Mouse (Mus musculus): ENCODE data around the gene Aacs. TPM values are rescaled to one million over a fixed set of nuclear protein-coding genes. Genes with fewer than 3 reads are reported as not detected.

Aacs gene
- total and polyA plus RNA-seq, 2 experiments from 2014 or later, result 77.3 to 124 TPM

GRCm38 (mm10) chr5:125515006-125515405, 39.4 kb downstream of the Aacs start:
- Histone ChIP-seq H3K9me3 (ENCODE audit: low read length) (no peaks in the 10 kb centered on the region), H3K27ac (no peak overlapping the region), H3K9ac (replicated peaks; ENCODE audit: low read length) (no peak overlapping the region), H3K27me3 (ENCODE audit: insufficient read depth, low read length) (no peaks in the 10 kb centered on the region), H3K4me3 (ENCODE audit: low read length) (no peak overlapping the region), H3K4me1 (ENCODE audit: insufficient read depth, low read length) (no peaks in the 10 kb centered on the region), H3K4me2 (ENCODE audit: low read depth, low read length) (no peak overlapping the region), H3K36me3 (ENCODE audit: insufficient read depth, low read length) (peaks cover 69% of the 10 kb centered on the region)
- DNase-seq (ENCODE audit: low spot score) (peak; percentile 30), ATAC-seq (no peak)
- no peak for TF ChIP-seq CTCF (IDR thresholded peaks at IDR 0.05; ENCODE audit: low read depth)
- 73% methylated on average over 12 of the region's 12 CpGs for WGBS

GRCm38 (mm10) chr5:125518640-125519039, 43.0 kb downstream of the Aacs start:
- Histone ChIP-seq H3K27me3 (ENCODE audit: insufficient read depth, low read length) (no peaks in the 10 kb centered on the region), H3K4me1 (ENCODE audit: insufficient read depth, low read length) (no peaks in the 10 kb centered on the region), H3K9ac (replicated peaks; ENCODE audit: low read length) (no peak overlapping the region), H3K4me2 (ENCODE audit: low read depth, low read length) (no peak overlapping the region), H3K4me3 (ENCODE audit: low read length) (no peak overlapping the region), H3K27ac (no peak overlapping the region), H3K9me3 (ENCODE audit: low read length) (no peaks in the 10 kb centered on the region), H3K36me3 (ENCODE audit: insufficient read depth, low read length) (peaks cover 43% of the 10 kb centered on the region)
- WGBS, result 68% methylated on average over 5 of the region's 5 CpGs
- DNase-seq (ENCODE audit: low spot score), result peak; percentile 68
- ATAC-seq, result no peak
- TF ChIP-seq CTCF (IDR thresholded peaks at IDR 0.05; ENCODE audit: low read depth), result peak; percentile 70

DNA sequence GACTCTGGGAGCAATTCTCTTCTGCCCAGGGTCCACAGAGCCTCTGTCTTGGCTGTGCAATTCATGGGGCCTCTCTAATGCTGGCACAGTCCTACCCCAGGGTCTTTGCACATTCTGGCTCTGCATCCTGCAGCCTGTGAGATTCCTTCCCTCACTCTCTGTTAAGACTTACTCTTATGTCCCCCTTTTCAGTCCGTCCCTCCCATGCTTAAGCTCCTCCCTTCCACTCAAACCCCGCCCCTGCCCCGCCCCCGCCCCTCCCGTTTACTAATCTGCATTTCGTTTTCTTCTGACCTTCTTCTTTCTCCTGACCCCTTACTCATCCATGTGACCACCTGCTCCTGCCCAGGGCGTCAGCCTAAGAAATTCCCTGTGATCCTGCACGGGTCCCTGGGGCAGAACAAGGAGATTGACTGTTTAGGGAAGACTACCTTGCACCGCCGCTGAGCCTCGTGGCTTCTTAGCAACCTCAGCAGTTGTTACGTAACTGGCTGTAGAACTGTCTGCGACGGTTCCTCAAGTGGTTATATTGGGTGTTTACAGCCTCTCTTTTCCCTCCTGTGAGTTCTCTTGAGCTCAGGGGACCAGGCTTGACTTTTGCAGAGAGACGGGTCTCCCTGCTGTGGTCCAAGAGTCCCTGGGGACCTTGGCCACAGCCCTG, 45.4 kb downstream of the Aacs start:
- peaks cover 18% of the 10 kb centered on the region for H3K36me3 ChIP-seq (ENCODE audit: insufficient read depth, low read length)
- no peak for DNase-seq (ENCODE audit: low spot score)
- no peaks in the 10 kb centered on the region for H3K9me3 ChIP-seq (ENCODE audit: low read length)
- H3K4me1 ChIP-seq (ENCODE audit: insufficient read depth, low read length), result no peaks in the 10 kb centered on the region
- 30% methylated on average over 15 of the region's 15 CpGs for WGBS
- ATAC-seq, result no peak; the same call in 1 of the 2 replicates
- H3K4me2 ChIP-seq (ENCODE audit: low read depth, low read length), result no peak overlapping the region
- H3K4me3 ChIP-seq (ENCODE audit: low read length), result no peak overlapping the region
- no peak overlapping the region for H3K9ac ChIP-seq (replicated peaks; ENCODE audit: low read length)
- no peaks in the 10 kb centered on the region for H3K27me3 ChIP-seq (ENCODE audit: insufficient read depth, low read length)
- H3K27ac ChIP-seq, result no peak overlapping the region
- TF ChIP-seq CTCF (IDR thresholded peaks at IDR 0.05; ENCODE audit: low read depth), result no peak

DNA sequence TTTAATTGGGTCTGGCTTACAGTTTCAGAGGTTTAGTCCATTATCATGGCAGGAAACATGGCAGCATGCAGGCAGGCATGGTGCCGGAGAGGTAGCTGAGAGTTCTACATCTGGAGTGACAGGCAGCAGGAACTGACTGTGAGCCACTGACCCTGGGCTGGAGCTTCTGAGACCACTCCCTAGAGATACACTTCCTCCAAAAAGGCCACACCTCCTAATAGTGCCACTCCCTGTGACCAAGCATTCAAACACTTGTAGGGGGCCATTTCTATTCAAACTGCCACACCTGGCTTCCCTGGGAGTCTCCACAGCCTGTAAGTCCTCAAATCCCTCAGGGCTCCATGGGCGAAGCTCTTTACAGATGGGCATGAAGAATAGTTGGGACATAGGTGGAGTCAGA, 47.7 kb downstream of the Aacs start:
- Histone ChIP-seq H3K27me3 (ENCODE audit: insufficient read depth, low read length) (no peaks in the 10 kb centered on the region), H3K36me3 (ENCODE audit: insufficient read depth, low read length) (peaks cover 4% of the 10 kb centered on the region; the same call in 1 of the 2 replicates), H3K4me2 (ENCODE audit: low read depth, low read length) (no peak overlapping the region), H3K4me1 (ENCODE audit: insufficient read depth, low read length) (no peaks in the 10 kb centered on the region), H3K4me3 (ENCODE audit: low read length) (no peak overlapping the region), H3K9ac (replicated peaks; ENCODE audit: low read length) (no peak overlapping the region), H3K27ac (no peak overlapping the region), H3K9me3 (ENCODE audit: low read length) (no peaks in the 10 kb centered on the region)
- no peak for ATAC-seq
- no peak for DNase-seq (ENCODE audit: low spot score)
- TF ChIP-seq CTCF (IDR thresholded peaks at IDR 0.05; ENCODE audit: low read depth), result no peak
- 88% methylated on average over 2 of the region's 2 CpGs for WGBS

- no peaks in the 10 kb centered on the region for H3K4me1 ChIP-seq (ENCODE audit: insufficient read depth, low read length)
- no peak overlapping the region for H3K9ac ChIP-seq (replicated peaks; ENCODE audit: low read length)
- peak; percentile 50 for TF ChIP-seq CTCF (IDR thresholded peaks at IDR 0.05; ENCODE audit: low read depth)
- H3K4me3 ChIP-seq (ENCODE audit: low read length), result no peak overlapping the region
- no peaks in the 10 kb centered on the region; the same call in 1 of the 2 replicates for H3K27me3 ChIP-seq (ENCODE audit: insufficient read depth, low read length)
- H3K27ac ChIP-seq, result no peak overlapping the region
- DNase-seq (ENCODE audit: low spot score), result no peak
- H3K9me3 ChIP-seq (ENCODE audit: low read length), result no peaks in the 10 kb centered on the region
- ATAC-seq, result no peak
- H3K4me2 ChIP-seq (ENCODE audit: low read depth, low read length), result no peak overlapping the region
- H3K36me3 ChIP-seq (ENCODE audit: insufficient read depth, low read length), result peaks cover 4% of the 10 kb centered on the region; the same call in 1 of the 2 replicates
- 58% methylated on average over 5 of the region's 5 CpGs for WGBS
Measured at GRCm38 (mm10) chr5:125525516-125525915, 49.9 kb downstream of the Aacs start.

- H3K4me1 ChIP-seq (ENCODE audit: insufficient read depth, low read length), result no peaks in the 10 kb centered on the region
- no peak overlapping the region for H3K9ac ChIP-seq (replicated peaks; ENCODE audit: low read length)
- no peaks in the 10 kb centered on the region; the same call in 1 of the 2 replicates for H3K27me3 ChIP-seq (ENCODE audit: insufficient read depth, low read length)
- H3K27ac ChIP-seq, result no peak overlapping the region
- ATAC-seq, result no peak
- WGBS, result 76% methylated on average over 4 of the region's 4 CpGs
- H3K4me2 ChIP-seq (ENCODE audit: low read depth, low read length), result no peak overlapping the region
- DNase-seq (ENCODE audit: low spot score), result peak; percentile 27
- H3K36me3 ChIP-seq (ENCODE audit: insufficient read depth, low read length), result peaks cover 4% of the 10 kb centered on the region; the same call in 1 of the 2 replicates
- TF ChIP-seq CTCF (IDR thresholded peaks at IDR 0.05; ENCODE audit: low read depth), result peak; percentile 65
- no peak overlapping the region for H3K4me3 ChIP-seq (ENCODE audit: low read length)
- H3K9me3 ChIP-seq (ENCODE audit: low read length), result no peaks in the 10 kb centered on the region
Measured at GRCm38 (mm10) chr5:125526464-125526863, 50.9 kb downstream of the Aacs start.

DNA sequence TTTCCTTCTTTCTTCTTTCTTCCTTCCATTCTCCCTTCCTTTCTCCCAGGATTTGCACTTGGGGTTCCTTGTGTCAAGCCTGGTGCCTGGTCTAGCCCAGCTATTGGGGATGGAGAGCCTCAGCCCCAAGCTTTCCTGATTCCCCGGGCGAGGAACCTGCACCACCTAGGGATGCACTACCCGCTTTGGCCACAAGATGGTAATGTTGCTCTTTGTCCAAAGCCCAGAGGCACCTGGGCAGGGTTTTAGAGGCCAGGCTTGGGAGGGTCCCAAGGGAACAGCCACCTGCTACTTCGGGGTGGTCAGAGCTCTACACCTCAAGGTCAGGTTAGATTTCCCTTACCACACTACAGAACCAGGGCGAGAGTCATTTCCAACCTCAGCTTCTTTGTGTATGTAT, 53.5 kb downstream of the Aacs start:
- H3K4me3 ChIP-seq (ENCODE audit: low read length), result no peak overlapping the region
- peaks cover 5% of the 10 kb centered on the region; the same call in 1 of the 2 replicates for H3K4me1 ChIP-seq (ENCODE audit: insufficient read depth, low read length)
- H3K4me2 ChIP-seq (ENCODE audit: low read depth, low read length), result no peak overlapping the region
- 2% methylated on average over 5 of the region's 5 CpGs for WGBS
- DNase-seq (ENCODE audit: low spot score), result peak; percentile 85
- H3K9ac ChIP-seq (replicated peaks; ENCODE audit: low read length), result no peak overlapping the region
- no peaks in the 10 kb centered on the region for H3K9me3 ChIP-seq (ENCODE audit: low read length)
- no peaks in the 10 kb centered on the region for H3K36me3 ChIP-seq (ENCODE audit: insufficient read depth, low read length)
- no peak overlapping the region for H3K27ac ChIP-seq
- TF ChIP-seq CTCF (IDR thresholded peaks at IDR 0.05; ENCODE audit: low read depth), result peak; percentile 99
- peaks cover 10% of the 10 kb centered on the region for H3K27me3 ChIP-seq (ENCODE audit: insufficient read depth, low read length)
- no peak for ATAC-seq

All from hindbrain, postnatal 0 days (tissue).